Mouse (Mus musculus): ENCODE data around the gene Rapgef2. TPM values are rescaled to one million over a fixed set of nuclear protein-coding genes. Genes with fewer than 3 reads are reported as not detected.

Gene Rapgef2
- total RNA-seq, 2 experiments from 2014 or later = 120 to 126 TPM

- no peak for DNase-seq (ENCODE audit: low spot score in 2 of 2)
- intact Hi-C loops (cut with DNase I) = no loop called here
These were observed 155.3 kb downstream of the Rapgef2 start for GRCm38 (mm10) chr3:79130991-79131390.

- intact Hi-C loops (cut with DNase I) = no loop called here
- DNase-seq (ENCODE audit: low spot score in 2 of 2) = no peak
These were observed 157.2 kb downstream of the Rapgef2 start for GRCm38 (mm10) chr3:79129044-79129600.

- intact Hi-C loops (cut with DNase I) = no loop called here
- no peak for DNase-seq (ENCODE audit: low spot score in 2 of 2)
These were observed 158.5 kb downstream of the Rapgef2 start for GRCm38 (mm10) chr3:79127797-79128196.

- intact Hi-C loops (cut with DNase I) = no loop called here
- DNase-seq (ENCODE audit: low spot score in 2 of 2) = no peak
These were observed 159.5 kb downstream of the Rapgef2 start for GRCm38 (mm10) chr3:79126857-79127256.

GRCm38 (mm10) chr3:79121391-79121790 lies 164.9 kb downstream of the Rapgef2 start:
- no peak for DNase-seq (ENCODE audit: low spot score in 2 of 2)
- intact Hi-C loops (cut with DNase I) = no loop called here

- intact Hi-C loops (cut with DNase I) = no loop called here
- no peak for DNase-seq (ENCODE audit: low spot score in 2 of 2)
These were observed 166.3 kb downstream of the Rapgef2 start for GRCm38 (mm10) chr3:79119983-79120382.

GRCm38 (mm10) chr3:79110153-79110552 lies 176.2 kb downstream of the Rapgef2 start:
- intact Hi-C loops (cut with DNase I) = no loop called here
- no peak for DNase-seq (ENCODE audit: low spot score in 2 of 2)

GRCm38 (mm10) chr3:79108246-79108645 lies 178.1 kb downstream of the Rapgef2 start:
- intact Hi-C loops (cut with DNase I) = no loop called here
- DNase-seq (ENCODE audit: low spot score in 2 of 2) = no peak

GRCm38 (mm10) chr3:79106360-79106759 lies 180.0 kb downstream of the Rapgef2 start:
- DNase-seq (ENCODE audit: low spot score in 2 of 2) = no peak
- intact Hi-C loops (cut with DNase I) = no loop called here

- DNase-seq (ENCODE audit: low spot score in 2 of 2) = no peak
- intact Hi-C loops (cut with DNase I) = no loop called here
These were observed 182.7 kb downstream of the Rapgef2 start for GRCm38 (mm10) chr3:79103604-79104003.

GRCm38 (mm10) chr3:79101737-79102136 lies 184.6 kb downstream of the Rapgef2 start:
- DNase-seq (ENCODE audit: low spot score in 2 of 2) = no peak
- intact Hi-C loops (cut with DNase I) = no loop called here

GRCm38 (mm10) chr3:79100831-79101230 lies 185.5 kb downstream of the Rapgef2 start:
- intact Hi-C loops (cut with DNase I) = no loop called here
- no peak for DNase-seq (ENCODE audit: low spot score in 2 of 2)

- DNase-seq (ENCODE audit: low spot score in 2 of 2) = no peak
- intact Hi-C loops (cut with DNase I) = no loop called here
These were observed 197.2 kb downstream of the Rapgef2 start for GRCm38 (mm10) chr3:79089091-79089490.

- intact Hi-C loops (cut with DNase I) = no loop called here
- no peak for DNase-seq (ENCODE audit: low spot score in 2 of 2)
These were observed 197.9 kb downstream of the Rapgef2 start for GRCm38 (mm10) chr3:79088461-79088860.

- intact Hi-C loops (cut with DNase I) = no loop called here
- DNase-seq (ENCODE audit: low spot score in 2 of 2) = no peak
These were observed 200.0 kb downstream of the Rapgef2 start for GRCm38 (mm10) chr3:79086282-79086681.

- intact Hi-C loops (cut with DNase I) = no loop called here
- no peak for DNase-seq (ENCODE audit: low spot score in 2 of 2)
These were observed 202.4 kb downstream of the Rapgef2 start for GRCm38 (mm10) chr3:79083881-79084280.

GRCm38 (mm10) chr3:79083030-79083429 lies 203.3 kb downstream of the Rapgef2 start:
- no peak for DNase-seq (ENCODE audit: low spot score in 2 of 2)
- intact Hi-C loops (cut with DNase I) = no loop called here

GRCm38 (mm10) chr3:79079076-79079475 lies 207.2 kb downstream of the Rapgef2 start:
- no peak for DNase-seq (ENCODE audit: low spot score in 2 of 2)
- intact Hi-C loops (cut with DNase I) = no loop called here

GRCm38 (mm10) chr3:79074970-79075369 lies 211.3 kb downstream of the Rapgef2 start:
- intact Hi-C loops (cut with DNase I) = no loop called here
- DNase-seq (ENCODE audit: low spot score in 2 of 2) = no peak

GRCm38 (mm10) chr3:79073541-79074244 lies 212.6 kb downstream of the Rapgef2 start:
- no peak for DNase-seq (ENCODE audit: low spot score in 2 of 2)
- intact Hi-C loops (cut with DNase I) = no loop called here

GRCm38 (mm10) chr3:79071561-79071960 lies 214.8 kb downstream of the Rapgef2 start:
- intact Hi-C loops (cut with DNase I) = no loop called here

More at GRCm38 (mm10) chr3:79071561-79071960, 214.8 kb downstream of the Rapgef2 start:
- DNase-seq (ENCODE audit: low spot score in 2 of 2) = peak in 1 of 2 experiments; percentile 45

Data from left cerebral cortex, postnatal 25 days (tissue).